Mouse (Mus musculus): ENCODE data around the gene Cd22.

- TF ChIP-seq CTCF (IDR thresholded peaks at IDR 0.05 in 2 of 3, conservative IDR thresholded peaks at IDR 0.05 in 1 of 3; ENCODE audit: control insufficient read depth in 1 of 3, insufficient read depth in 1 of 3, low read depth in 2 of 3, low read length in 3 of 3, poor library complexity in 1 of 3, severe bottlenecking in 1 of 3) (peak; percentile 75 to 90 (median 89)), ZKSCAN1 (IDR thresholded peaks at IDR 0.05; ENCODE audit: low read depth, low read length) (no peak), ELF1 (IDR thresholded peaks at IDR 0.05; ENCODE audit: low read depth, low read length) (no peak), POLR2A (IDR thresholded peaks at IDR 0.05; ENCODE audit: control insufficient read depth in 1 of 2, insufficient read depth in 1 of 2, low read depth in 1 of 2, low read length in 2 of 2, poor library complexity in 1 of 2) (no peak), UBTF (IDR thresholded peaks at IDR 0.05; ENCODE audit: borderline replicate concordance, insufficient read depth, low read depth, low read length) (no peak), POLR2AphosphoS5 (IDR thresholded peaks at IDR 0.05; ENCODE audit: borderline replicate concordance, low read depth, low read length) (no peak), KAT2A (conservative IDR thresholded peaks at IDR 0.05; ENCODE audit: low read depth, low read length) (no peak), EP300 (IDR thresholded peaks at IDR 0.05; ENCODE audit: low read depth in 1 of 2, low read length in 2 of 2) (peak in 1 of 2 experiments; percentile 38; a peak in 1 of 4 replicates), GABPA (IDR thresholded peaks at IDR 0.05; ENCODE audit: low read depth, low read length) (no peak), MYC (IDR thresholded peaks at IDR 0.05; ENCODE audit: low read depth, low read length) (no peak)
Observed at GRCm38 (mm10) chr7:30859635-30860402, 20.3 kb downstream of the Cd22 start.

Measured in MEL (cell line).